Mouse (Mus musculus) left cerebral cortex, adult 18-20 months (tissue): Measurements from ENCODE around the gene Slc25a5. TPM values are rescaled to one million over a fixed set of nuclear protein-coding genes. Genes with fewer than 3 reads are reported as not detected.

Experiments used
- DNase-seq, 2 experiments: peaks; one replicate each; pipeline ENCODE4 v3.0.0; 2021 to 2022; ENCODE audit warnings: low spot score in 2 of 2, mixed read lengths in 1 of 2
- total RNA-seq, 2 experiments: library from RNA; stranded (reverse); gene quantifications; 2 replicates each; pipeline ENCODE4 v1.2.3; 2021

Gene Slc25a5
- total RNA-seq, 2 experiments from 2014 or later, result 315 to 349 TPM

DNA sequence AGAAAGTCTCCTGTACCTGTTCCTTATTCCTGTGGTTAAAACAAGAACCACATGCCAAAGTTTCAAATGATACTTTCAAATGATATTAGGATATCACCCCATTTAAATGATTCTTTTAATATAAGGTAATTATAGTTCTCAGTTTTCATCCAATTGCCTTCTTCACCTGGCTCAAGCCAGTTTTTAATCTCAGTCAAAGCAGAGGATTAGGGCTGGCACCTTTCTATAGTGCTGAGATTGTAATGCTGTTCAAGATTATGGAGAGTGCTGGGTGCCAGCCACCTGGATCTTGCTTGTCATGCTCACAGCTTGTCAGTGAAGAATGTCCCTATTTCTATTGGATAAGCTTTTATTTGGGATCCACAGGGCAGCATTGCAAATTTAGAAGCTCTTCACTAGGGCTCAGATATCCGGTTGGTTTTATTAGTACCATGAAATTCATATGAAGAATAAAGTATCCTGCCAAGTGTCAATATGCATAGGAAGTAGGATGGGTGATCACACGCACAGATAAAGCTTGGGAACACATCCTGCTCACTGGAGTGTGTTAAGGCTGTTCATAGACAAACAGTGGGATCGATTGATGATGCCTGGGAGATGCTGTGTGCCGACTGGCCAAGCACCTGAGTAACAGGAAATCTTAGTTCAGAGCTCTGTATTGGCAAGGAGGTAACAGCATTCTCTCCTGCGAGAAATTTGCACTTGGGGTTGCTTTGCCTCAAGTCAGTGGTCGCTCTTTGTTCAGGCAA lies 3.9 kb downstream of the Slc25a5 start:
- DNase-seq, result no peak

- no peak for DNase-seq
These were observed 7.7 kb downstream of the Slc25a5 start for GRCm38 (mm10) chrX:36803189-36803588.

GRCm38 (mm10) chrX:36804196-36804595 lies 8.7 kb downstream of the Slc25a5 start:
- DNase-seq, result no peak

DNA sequence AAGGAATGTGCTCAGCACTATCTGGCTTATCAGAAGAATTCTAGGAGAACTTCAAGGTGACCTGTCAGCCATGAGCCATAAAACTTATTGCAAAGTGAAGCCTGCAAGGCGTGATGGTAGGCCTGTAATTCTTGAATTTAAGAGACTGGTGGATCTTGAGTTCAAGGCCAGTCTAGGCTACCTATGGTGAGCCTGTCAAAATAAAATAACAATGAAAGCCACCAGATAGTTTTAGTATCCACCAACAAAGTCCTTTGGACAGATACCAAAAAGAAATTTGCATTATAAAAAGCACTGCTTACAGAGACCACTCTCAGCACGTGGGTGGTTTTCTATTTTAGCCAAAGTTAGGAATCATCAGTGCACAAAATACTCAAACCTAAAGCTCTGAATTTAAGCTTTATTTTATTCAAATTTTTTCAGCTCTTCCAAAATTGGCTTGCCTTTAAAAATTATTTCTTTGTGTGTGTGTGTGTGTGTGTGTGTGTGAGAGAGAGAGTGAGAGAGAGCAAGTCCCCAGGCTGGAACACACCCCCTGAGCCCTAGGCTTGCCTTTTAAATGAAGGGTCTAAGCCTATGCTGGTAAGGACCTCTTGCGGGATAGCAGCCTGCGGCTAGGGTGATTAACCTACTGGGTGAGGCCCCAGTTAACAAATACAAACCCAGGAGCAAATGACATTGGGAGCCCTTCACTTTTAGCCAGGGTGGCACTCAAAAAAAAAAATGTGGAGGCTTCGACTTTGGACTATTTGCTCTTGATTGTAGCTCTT lies 10.2 kb downstream of the Slc25a5 start:
- no peak for DNase-seq

GRCm38 (mm10) chrX:36807360-36808317 lies 12.2 kb downstream of the Slc25a5 start:
- DNase-seq, result peak; percentile 77 to 89

DNA sequence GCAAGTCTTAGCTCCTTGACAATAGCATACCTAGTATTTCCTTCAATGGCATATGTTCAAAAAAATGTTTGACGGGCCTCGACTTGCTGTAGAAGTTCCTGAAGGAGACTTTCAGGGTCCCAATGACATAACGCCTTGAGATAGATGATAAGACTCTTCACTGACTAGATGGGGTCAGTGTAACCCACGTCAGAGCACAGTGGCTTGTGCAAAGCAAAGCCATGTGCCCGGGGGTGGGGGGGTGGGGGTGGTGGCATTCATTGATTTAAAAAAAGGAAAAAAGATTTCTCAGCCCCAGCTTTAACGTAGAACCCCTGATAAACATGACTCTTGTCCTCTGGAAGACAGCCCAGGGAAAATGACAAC lies 12.8 kb downstream of the Slc25a5 start:
- no peak for DNase-seq

DNA sequence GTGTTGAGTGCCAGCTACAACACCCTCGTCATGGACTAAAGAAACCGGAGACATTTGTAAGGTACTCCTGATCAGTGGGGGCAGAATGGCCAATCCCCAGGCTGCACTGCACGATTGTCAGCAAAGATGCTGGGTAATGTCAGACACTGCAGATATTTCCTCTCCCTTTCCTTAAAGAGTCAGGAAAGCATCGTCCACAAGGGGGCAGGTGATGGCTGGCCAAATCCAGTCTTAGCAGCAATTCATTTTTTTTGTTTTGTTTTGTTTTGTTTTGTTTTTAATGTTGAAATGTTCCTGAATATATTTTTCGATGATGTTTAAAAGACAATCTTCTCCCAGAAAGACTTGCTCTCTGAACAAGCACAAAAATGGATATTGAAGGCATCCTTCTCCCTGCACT lies 15.9 kb downstream of the Slc25a5 start:
- DNase-seq, result peak in 1 of 2 experiments; percentile 20

DNA sequence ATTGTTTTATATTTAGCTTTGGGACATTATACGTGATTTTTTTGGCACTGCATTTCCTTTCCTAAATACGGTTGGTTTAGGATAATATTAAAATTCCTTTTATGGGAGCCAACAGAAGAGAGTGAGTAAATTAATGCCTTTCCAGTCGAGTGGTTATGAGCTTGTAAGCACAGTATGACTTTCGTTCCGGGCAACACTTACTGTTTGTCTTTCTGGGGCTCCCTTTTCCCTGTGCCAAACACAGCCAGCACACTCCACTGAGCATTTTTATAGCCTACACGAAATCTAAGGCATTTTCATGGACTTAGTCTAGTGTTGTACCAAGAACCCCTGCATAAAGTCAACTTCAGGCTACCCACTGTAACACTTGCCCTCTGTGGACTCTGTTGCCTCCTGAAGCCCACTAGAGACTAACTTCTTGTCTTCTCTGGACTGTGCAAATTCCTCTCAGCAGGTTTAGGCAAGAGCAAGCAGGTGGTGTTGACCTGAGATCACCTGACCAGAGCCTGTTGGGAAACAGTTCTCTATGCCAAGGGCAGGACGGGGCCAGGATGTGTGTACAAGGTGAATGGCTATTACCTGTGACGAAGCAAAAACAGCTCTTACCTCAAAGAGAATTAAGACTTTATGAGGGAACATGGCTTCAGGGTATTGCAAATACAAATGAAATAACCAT lies 18.8 kb downstream of the Slc25a5 start:
- DNase-seq, result no peak

DNA sequence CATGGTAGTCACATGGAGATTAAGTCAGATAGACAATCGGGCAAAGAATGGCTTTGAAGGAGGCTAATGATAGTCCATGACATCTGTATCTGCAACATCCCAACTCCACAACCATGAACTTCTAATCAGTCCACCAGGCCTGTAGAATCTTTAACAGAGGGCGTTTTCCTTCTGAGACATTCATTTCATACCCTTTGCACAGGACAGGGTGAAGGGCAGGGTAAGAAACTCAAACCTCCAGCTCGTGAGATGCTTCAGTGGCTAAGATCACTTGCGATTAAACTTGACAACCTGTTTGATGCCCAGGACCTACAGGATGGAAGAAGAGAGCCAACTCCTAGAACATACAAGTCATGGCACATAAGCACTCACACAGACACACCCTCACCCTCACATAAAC lies 19.6 kb downstream of the Slc25a5 start:
- DNase-seq, result no peak

GRCm38 (mm10) chrX:36815439-36815838 lies 20.0 kb downstream of the Slc25a5 start:
- no peak for DNase-seq

GRCm38 (mm10) chrX:36816368-36816899 lies 21.0 kb downstream of the Slc25a5 start:
- DNase-seq, result no peak

DNA sequence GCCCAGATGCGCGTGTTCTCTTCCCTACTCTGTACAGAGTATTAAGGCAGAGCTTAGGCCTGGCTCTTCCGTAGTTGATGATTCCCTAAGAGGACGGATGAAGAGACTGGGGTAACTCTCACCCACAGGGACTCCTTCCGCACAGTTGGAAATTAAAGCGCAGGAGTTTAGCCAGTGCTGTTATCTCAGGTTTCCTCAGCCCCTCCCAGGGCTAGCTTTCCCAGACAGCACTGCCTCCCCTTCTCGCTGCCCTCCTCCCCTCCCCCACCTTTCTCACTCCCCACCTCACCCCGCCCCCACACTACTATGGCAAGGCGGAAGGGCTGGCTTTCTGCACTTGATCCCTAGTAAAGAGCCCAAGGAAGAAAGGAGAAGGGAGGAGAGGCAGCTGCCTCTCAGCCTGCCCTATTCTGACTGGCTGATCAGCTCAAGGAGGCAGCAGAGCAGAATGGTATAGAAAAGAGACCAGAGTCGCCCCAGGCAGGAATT lies 21.5 kb downstream of the Slc25a5 start:
- no peak for DNase-seq

GRCm38 (mm10) chrX:36819575-36819974 lies 24.1 kb downstream of the Slc25a5 start:
- no peak for DNase-seq

- DNase-seq, result peak; percentile 17 to 23
These were observed 24.8 kb downstream of the Slc25a5 start for GRCm38 (mm10) chrX:36820201-36820600.

- DNase-seq, result peak in 1 of 2 experiments; percentile 12
These were observed 28.7 kb downstream of the Slc25a5 start for GRCm38 (mm10) chrX:36823932-36824711.

DNA sequence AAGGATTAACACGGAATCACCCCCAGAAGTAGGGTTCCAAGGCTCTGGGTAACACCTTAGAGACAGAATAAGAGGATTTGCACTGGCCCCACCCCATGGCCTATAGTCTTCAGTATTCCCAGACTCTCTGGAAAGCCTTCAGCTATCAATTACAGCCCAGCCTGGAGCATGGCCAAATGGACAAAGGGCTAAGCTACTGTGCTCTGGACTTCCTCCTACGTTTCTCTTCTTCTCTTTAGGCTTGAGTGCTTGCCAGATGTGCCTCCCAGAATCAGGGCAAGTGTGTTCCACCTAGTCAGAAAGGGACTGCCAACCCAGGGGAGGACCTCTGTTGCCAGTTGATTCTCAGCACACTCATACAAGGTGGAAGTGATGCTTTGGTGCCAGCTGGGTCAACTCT lies 29.6 kb downstream of the Slc25a5 start:
- no peak for DNase-seq

GRCm38 (mm10) chrX:36826873-36827272 lies 31.4 kb downstream of the Slc25a5 start:
- no peak for DNase-seq

DNA sequence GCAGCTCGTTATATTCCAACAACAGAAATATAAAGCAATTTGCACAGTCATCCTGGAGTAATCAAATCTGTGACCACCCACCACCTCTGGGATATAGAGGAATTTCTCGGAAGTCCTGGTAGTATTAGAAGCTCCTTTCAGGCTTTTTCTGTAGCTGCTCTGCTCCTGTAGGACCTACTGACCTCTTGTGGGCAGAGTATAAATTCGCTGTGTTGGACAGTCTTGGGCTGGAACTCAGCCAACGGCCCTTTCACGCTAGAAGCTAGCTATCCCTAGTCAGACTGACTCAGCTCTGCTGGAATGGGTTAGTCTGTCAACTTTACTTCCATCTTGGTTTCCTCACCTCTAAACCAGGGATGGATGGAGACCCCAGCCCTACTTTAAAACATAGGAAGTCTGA lies 34.8 kb downstream of the Slc25a5 start:
- DNase-seq, result no peak

DNA sequence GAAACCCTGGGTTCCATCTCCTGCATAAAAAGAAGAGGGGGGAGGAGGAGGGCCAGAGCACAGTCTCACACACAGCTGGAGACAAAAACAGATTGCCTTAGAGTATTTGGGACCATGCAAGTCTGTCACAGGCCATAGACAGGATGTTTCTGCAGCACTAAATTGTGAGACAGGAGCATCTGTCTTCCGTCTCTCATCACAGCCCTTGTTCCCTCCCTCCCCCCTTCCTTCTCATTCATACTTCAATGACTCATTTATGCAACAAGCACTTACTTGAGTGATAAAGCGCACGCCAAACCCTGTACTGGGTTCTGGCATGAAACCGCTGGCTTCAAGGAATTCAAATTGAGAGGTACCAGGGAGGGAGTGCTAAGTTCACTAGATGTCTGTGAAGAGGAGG lies 36.2 kb downstream of the Slc25a5 start:
- DNase-seq, result peak in 1 of 2 experiments; percentile 8
